Mouse (Mus musculus) heart, postnatal 4 days (tissue): ENCODE results near the gene Noto. TPM values are rescaled to one million over a fixed set of nuclear protein-coding genes. Genes with fewer than 3 reads are reported as not detected.
A peak's percentile ranks its signal among the peaks of the same experiment; 100 is the strongest.
"Not testable (repeated sequence)": the region's sequence is repeated elsewhere in the genome, so short reads cannot be mapped to it uniquely, and the experiment has no call there.

Experiments used
- DNase-seq: peaks from one replicate; pipeline ENCODE4 v3.0.0; 2021
- total RNA-seq, 2 experiments: library from RNA; stranded (reverse); gene quantifications; 2 replicates each; pipeline ENCODE4 v1.2.3; 2021

Noto gene
- total RNA-seq, 2 experiments from 2014 or later, result not detected

DNA sequence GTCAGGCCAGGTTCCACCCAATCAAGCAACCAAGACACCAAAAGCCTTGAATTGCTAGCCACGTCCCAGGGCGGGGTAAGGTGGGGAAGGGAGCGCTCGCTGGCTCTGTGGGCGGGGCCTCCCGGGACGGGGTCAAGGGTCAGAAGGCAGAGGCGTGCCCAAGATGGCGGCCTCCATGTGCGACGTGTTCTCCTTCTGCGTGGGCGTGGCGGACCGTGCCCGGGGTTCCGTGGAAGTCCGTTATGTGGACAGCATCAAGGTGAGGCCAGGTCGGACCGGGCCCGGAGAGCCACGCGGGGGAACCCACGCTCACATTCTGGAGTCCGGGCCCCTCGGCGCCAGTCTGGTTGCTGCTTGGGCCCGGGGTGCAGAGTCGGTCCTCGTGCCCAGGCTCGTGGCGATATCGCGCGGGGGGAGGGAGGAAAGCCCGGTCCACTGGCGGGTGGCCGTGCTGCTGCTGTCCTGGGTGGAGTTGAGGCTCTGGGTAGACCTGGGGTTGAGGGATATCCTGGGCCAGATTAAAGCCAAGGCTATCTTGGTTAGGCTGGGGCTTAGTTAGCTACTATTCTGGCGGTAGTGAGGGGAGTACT is 8.3 kb downstream of the Noto start, which contains the start of gene Smyd5:
TSS of gene Smyd5 (plus strand) at position 148 of the 590 bp plus-strand sequence.
- DNase-seq, result peak; percentile 88

DNA sequence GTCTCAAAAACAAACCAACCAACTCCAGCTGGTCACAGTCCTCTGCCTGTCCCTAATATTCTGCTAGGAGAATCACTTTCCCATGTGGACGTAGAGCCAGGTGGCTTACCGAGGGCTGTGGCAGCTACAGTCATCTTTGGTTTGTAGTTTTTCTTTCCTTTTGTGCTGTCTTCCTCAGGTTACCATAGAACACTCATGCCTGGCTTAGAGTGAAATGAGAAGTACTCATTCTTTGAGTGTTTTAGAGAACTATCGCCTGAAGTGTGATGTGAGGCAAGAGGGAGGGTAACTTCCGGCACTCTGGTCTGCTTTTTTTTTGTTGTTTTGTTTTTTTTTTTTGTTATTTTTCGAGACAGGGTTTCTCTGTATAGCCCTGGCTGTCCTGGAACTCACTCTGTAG is 10.2 kb downstream of the Noto start:
- no peak for DNase-seq

- DNase-seq, result no peak
Observed at GRCm38 (mm10) chr6:85436204-85436603, 12.5 kb downstream of the Noto start.

DNA sequence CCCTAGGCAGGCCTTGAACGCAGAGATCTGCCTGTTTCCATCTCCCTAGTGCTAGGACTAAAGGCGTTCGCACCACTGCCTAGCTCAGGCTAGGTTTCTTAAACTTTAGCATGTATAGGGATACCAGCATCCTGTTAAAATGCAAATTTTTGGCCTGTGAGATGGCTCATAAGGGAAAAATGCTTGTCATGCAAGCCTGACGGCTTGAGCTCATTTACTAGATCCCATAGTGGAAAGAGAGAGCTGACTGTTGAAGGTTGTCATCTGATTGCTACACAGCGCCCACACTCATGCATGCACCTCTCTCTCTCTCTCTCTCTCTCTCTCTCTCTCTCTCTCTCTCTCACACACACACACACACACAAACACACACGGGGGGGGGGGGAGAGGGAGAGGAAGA is 12.9 kb downstream of the Noto start:
- no peak for DNase-seq

DNA sequence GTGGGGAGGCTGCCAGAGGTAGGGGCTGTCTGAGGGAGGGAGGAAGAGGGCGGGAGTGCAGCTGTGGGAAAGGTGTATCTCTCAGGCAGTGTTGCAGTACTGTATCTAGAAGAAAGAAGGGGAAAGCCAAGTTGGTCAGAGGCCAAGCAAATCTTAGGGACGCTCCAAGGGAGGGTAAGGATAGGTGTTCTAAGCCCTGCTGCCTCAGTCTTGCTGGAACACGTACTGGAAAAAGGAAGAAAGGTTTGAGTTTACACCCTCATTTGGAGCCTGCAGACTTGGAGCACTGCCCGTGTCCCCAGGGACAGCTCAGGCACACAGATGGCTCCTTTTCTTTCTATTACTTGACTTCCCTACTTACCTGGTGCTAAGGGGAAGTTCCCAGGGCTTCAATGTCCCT is 17.5 kb downstream of the Noto start:
- no peak for DNase-seq

DNA sequence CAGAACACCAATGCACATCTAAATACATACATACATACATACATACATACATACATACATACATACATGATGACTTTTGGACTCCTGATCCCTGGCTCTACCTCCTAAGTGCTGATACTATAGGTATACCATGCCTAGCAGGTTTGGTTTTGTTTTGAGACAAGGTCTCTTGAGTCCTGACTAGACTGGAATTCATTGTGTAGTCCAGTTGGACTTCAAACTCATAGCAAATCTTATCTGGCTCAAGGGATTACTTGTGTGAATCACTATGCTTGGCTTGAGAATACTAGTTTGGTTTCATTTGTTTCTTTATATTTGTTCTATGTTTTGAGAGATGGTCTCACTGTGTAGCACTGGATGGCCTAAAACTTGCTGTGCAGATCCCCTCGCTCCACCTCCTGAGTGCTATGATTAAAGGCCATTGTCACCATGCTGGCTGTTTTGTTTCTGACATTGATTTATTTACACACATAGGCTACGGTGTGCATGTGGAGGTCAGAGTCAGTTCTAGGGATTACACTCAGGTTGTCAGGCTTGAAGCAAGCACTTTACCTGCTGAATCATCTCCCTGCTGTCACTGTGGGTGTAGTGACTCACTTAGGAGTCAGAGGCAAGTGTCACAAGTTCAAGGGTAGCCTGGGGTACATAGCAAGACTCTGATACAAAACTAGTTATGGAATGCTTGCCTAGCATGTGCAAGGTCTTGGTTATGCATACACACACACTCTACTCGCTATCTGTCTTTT is 20.0 kb downstream of the Noto start:
- DNase-seq, result no peak

DNA sequence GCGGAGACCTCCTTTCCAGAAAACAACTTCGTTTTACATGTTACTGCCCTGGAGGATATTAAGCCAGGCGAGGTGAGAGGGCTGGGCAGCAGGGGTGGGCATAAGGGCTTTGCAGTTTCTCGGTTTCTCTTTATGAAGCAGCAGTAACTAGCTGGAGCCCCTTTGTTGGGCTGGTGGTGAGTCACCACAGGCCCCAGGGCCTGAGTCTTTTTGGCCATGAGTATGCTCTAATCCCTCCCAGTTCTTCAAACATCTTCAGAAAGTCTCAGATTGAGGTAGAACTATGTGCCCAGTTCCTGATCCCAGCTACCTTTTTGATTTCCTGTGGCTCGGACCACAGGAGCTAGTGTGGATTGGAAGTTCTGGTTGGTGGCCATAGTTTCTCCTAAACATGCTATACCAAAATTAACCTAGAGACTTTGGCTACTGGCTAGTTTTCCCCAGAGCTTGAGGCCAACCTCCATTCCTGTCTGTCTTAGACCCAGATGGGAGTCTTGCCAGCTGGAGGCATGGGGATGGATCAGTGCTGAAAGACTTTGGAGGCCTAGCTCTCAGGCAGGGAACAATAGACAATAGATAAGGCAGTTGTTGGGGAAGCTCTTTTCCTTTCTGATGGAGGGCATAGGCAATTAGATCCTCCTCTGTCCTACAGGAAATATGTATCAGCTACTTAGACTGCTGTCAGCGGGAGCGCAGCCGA is 20.7 kb downstream of the Noto start:
- no peak for DNase-seq

GRCm38 (mm10) chr6:85445286-85445685 is 21.6 kb downstream of the Noto start:
- DNase-seq, result no peak

DNA sequence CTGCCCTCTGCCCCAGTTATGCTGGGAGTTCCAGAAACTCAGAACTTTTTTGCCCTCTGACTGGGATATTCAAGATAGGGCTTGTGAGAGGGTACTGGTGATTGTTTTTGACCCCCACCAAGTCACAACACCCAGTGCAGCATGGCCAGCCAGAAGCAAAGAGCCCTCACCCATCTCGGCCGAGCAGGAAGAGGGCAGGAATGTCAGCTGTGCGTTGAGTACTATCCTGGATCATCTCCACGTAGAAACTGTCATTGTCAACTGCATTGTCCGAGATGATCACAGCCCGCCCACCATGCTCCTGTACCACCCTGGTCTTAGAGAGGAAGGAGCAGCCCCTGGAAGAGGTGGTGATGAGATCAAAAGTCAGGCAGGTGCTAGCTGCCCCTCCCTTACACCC is 23.7 kb downstream of the Noto start:
- DNase-seq, result no peak

DNA sequence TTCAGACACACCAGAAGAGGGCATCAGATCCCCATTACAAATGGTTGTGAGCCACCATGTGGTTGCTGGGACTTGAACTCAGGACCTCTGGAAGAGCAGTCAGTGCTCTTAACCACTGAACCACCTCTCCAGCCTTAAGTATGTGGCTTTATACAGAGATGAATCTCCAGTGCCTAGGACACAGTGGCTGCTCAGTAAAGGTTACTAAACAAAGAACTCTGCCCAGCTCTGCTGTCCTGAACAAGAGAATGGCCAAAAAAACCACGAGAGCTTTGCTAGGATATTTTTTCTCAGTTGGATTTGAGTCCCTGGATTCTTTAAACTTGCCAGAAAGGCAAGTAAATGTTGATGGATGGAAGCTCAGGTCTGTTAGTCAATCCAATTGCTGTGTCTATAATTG is 26.5 kb downstream of the Noto start:
- not testable (repeated sequence) for DNase-seq

DNA sequence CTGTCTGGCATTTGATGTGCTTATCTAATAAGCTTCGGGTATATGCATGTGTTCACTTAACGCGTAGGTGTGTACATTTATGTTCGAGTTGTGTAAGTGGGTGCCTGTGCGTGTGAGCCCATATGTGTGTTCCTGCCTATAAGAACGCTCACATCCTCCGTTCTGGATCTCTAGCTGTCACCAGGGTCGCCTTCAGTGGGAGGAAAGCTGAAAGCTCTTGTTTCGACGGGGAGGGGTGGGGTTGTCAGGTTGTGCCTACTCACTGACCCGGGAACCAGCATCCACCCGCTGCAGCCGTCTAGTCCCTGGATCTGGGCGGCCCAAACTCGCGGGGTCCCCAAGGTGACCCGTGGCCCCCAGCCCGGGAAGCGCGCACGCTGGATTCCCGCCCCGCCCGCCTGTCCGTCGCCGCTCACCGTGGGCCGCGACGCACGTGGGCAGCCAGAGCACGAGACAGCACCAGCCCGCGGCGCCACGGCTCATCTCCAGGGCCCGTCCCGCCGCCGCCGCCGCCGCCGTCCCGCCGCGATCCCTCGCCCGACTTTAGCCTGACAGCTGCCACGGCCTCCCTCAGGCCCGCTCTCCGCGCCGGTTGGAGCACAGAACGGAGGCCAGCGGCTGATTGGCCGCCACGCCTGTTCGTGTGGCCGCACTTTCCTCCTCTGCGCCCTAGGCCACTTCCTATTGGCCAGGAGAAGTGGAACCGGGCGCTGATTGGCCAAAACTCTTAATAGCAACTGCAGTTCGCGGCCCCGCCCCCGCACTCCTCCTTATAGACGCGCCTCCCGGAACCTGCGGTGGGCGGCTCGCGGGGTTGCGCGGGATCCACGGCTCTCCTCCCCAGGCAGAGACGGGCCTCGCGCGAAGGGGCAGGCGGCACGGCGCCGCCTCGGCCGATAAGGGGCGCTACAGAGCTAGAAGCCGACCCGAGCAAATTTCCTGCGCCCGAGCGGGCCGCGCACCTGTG is 27.3 kb downstream of the Noto start, which contains the start of gene Cct7:
TSS of gene Cct7 (plus strand) at position 818 of the 967 bp plus-strand sequence.
- DNase-seq, result peak; percentile 99

- peak; percentile 97 for DNase-seq
Observed at GRCm38 (mm10) chr6:85451664-85452410, 28.2 kb downstream of the Noto start, which contains the start of gene Pradc1. Pradc1 (minus strand) TSS chr6:85451970.

DNA sequence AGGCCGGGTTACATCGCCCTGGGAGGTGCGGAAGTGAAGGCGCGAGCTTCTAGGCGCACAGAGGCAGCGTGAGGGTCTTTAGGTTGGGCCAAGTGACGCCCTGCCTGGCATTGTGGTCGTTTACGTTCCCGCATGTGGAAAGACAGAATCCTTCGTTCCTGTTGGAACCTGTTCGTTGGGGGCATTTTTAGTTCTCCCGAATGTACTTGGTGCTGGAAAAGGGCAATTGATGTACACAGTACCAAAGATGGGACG is 28.7 kb downstream of the Noto start:
- DNase-seq, result no peak

DNA sequence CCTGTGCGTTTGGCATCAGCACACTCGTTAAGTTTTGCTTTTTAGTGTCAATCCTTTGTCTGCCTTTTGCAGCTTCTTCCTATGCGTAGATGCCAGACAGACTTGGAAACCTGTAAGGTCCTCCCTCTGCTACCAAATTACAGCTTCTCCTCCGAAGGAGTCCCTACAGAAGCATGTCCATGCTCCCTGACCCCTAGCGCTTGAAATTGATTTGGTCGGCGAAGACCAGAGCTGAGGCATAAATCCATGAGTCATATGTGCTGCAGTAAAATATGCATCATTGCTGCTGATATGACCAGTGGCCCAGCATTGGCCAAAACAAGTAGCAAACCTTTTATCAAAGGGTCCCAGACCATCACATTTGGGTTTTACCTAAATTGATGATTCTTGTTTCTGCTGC is 29.1 kb downstream of the Noto start:
- no peak for DNase-seq

DNA sequence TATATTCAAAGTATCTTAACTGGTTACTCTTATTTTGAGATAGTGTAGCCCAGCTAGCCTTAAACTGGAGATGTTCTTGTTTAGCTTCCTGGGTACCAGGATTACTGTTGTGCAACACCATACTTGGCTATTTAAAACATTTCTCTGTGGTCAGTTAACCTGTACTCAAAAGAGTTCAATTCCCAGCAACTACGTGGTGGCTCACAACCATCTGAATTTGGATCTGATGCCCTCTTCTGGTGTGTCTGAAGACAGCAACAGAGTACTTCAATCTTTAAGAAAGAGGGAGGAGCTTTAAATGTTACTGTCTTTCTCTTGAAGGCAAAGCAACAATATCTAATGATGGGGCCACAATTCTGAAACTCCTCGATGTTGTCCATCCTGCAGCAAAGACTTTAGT is 35.9 kb downstream of the Noto start:
- no peak for DNase-seq

DNA sequence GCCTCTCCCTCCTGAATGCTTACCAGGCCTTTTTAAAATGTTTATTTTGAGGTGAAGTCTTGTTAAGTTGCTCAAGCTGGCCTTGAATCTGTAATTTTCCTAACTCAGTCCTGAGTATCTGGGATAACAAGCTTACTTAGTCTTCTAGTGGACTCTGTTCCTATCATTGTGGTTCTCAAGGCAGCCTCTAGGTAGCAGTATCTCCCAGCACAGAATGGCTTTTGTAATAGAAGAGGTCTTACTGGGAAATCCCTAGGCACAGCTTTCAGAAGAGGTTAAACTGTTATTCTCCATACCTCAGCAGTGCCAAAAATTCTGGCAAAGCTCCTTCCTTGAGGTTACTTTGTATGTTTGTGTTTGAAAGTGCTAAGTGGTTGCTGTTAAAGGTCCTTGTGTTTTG is 41.7 kb downstream of the Noto start:
- DNase-seq, result no peak

GRCm38 (mm10) chr6:85469660-85470430 is 46.2 kb downstream of the Noto start:
- no peak for DNase-seq

- no peak for DNase-seq
Observed at GRCm38 (mm10) chr6:85471962-85472361, 48.3 kb downstream of the Noto start.

DNA sequence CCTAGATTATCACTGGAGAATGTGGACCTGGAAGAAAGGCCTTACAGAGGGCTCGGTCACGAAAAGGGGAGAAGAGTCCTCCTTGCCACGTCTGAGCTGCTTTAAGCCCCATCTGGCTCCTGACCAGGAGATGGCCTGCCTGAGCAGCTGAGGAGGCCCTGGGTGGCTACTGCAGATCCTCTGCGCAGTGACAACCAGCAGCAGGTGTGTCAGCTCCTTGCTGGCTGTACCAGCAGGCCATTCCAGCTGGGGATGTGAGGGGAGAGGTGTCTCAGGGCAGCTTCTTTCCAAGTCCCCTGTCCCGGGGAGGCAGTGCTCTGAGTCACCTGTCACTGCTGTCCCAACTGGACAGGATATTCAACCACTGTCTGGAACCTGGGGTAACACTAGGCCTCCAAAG is 48.9 kb downstream of the Noto start:
- DNase-seq, result no peak

GRCm38 (mm10) chr6:85475581-85475980 is 51.9 kb downstream of the Noto start:
- no peak for DNase-seq

DNA sequence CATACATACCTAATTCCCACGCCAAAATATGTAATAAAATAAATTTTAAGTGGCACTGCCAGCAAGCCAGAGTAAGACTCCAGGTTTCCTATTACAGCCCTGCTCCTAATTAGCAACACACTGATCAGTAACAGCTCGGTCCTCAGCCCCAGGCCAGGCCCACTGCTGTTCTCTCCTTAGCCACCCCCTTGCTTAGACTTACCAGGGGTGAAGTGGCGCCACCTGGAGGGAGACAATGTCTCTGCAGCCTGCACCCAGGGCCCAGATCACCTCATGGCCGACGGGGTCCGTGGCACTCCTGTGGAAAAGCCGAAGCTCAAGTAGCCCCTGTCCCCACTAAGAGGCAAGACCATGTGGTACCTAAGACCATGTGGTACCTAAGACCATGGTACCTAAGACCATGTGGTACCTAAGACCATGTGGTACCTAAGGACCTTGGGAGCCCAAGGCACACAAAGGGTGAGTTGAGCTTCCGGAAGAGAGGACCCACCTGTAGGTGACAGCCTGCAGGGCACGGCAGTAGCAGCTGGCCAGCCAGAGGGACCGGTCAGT is 53.8 kb downstream of the Noto start:
- no peak for DNase-seq
